Mouse (Mus musculus): ENCODE results near the gene Gm44973. TPM values are rescaled to one million over a fixed set of nuclear protein-coding genes. Genes with fewer than 3 reads are reported as not detected.

The Gm44973 gene
- total and polyA plus RNA-seq, 3 experiments, result not detected

DNA sequence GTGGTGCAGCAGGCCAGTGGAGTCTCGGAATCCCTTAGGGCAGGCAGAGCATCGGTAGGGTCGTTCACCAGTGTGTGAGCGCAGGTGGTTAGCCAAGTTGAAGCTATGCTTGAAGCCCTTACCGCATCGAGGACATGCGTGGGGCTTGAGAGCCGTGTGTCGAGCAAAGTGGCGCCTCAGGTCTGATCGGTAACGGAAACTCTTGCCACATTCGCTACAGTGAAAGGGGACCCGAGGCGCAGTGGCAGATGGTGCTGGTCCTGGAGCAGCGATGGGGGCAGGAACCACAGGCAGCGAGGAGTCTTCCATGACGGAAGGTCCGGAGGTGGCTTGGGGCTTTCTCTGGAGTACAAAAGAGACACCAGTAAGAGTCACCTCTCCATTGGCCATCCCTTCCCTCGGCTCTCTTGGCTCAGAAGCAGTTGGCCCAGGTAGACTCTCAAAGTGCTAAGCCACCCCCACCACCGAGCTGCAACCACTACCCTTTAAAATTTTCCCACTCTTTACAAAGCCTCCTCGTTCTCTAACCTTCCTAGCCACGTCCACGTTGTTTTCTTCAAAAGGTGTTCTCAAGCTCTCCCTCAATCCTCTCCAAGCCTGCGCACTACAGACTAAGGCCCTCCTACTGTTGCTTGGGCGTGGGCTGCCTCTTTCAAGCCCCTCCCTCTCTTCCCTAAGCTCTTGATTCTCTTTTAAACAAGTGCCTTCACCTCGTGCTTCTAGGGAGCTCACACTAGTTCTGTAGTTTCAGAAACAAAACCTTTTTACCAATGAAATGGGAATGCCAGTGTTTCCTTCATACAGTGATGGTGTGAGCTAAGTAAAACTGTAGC is 2.4 kb upstream of the Gm44973 start:
- no peak for DNase-seq
- TF ChIP-seq POLR2A (IDR thresholded peaks at IDR 0.05; ENCODE audit: insufficient read depth, low read depth, low read length) (no peak), CTCF (IDR thresholded peaks at IDR 0.05) (no peak), EP300 (IDR thresholded peaks at IDR 0.05; ENCODE audit: insufficient read depth, low read depth, low read length) (no peak)
- intact Hi-C loops (cut with DNase I), result loop anchor here (2.0 to 10.0 kb wide), 3 partner anchors 16 to 358 kb away; partner anchors contain the start of genes Ppp6r1 and Zfp579
- no peak overlapping the region for H3K4me3 ChIP-seq
- H3K4me1 ChIP-seq (ENCODE audit: control insufficient read depth, insufficient read depth, low read length), result no peaks in the 10 kb centered on the region
- no peaks in the 10 kb centered on the region for H3K79me2 ChIP-seq (replicated peaks; ENCODE audit: control insufficient read depth, insufficient read depth, low read length)
- no peaks in the 10 kb centered on the region for H3K27me3 ChIP-seq (ENCODE audit: control insufficient read depth, insufficient read depth, low read length)
- WGBS, result 90% methylated on average over 27 of the region's 27 CpGs
- H3K36me3 ChIP-seq (ENCODE audit: control insufficient read depth, insufficient read depth, low read length), result no peaks in the 10 kb centered on the region
- H3K27ac ChIP-seq, result no peak overlapping the region
- H3K9ac ChIP-seq (ENCODE audit: low read depth, low read length), result no peak overlapping the region

DNA sequence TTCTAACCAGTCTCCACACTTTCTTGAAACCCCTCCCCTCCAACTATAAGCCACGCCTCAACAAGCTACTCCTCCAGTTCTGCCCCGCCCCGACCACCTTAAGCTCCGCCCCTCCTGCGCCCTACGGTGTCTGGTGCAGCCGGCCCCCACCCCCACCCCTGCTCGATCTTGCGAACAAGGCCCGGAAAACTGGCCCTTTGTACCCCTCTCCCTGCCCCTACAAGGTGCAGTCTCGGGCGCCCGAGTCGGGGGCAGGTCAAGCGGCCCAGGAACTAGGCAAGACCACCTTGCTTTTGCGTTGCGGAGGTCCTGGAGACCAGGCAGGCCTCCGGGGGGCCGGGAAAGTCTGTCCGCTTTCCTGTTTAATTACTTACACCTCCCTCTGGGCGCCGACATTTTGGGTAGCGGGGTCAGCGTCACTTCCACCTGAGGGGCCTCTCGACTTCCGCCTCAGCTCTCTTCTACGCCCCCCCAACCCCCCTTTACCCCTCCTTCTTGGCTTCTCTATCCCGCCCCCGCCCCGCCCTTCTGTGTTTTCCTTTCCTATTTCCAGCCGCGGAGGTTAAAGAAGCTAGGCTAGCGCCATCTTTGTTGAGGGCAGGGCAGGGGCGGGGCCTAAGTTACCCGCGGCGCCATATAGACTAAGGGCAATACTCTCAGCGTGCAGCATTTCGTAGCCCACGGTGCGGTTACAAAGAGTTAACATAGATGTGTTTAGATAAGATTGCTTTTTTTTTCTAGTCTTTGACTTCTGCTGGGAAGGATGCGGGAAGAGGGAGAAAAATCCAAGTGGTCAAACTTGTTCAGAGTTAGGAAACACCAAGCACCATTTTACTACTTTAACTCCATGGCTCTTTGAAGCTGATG is 812 bp upstream of the Gm44973 start, which contains the start of the genes Zfp524 and Fiz1:
Zfp524 (plus strand) TSS at position 165 of the 867 bp plus-strand sequence.
Fiz1 (minus strand) TSS at position 447 of the 867 bp plus-strand sequence.
- under 1% methylated on average over 42 of the region's 42 CpGs for WGBS
- peak; percentile 96 to 99 for DNase-seq
- Histone ChIP-seq H3K4me3 (peak within 1 kb of the TSS; percentile 87), H3K27ac (peak within 1 kb of the TSS; percentile 97), H3K79me2 (replicated peaks; ENCODE audit: control insufficient read depth, insufficient read depth, low read length) (no peaks in the 10 kb centered on the region), H3K36me3 (ENCODE audit: control insufficient read depth, insufficient read depth, low read length) (no peaks in the 10 kb centered on the region), H3K9ac (ENCODE audit: low read depth, low read length) (peak within 1 kb of the TSS; percentile 96), H3K4me1 (ENCODE audit: control insufficient read depth, insufficient read depth, low read length) (peaks cover 2% of the 10 kb centered on the region; the same call in 1 of the 2 replicates), H3K27me3 (ENCODE audit: control insufficient read depth, insufficient read depth, low read length) (no peaks in the 10 kb centered on the region)
- intact Hi-C loops (cut with DNase I), result loop anchor here (1.0 to 10.0 kb wide), 4 partner anchors 48 to 360 kb away; partner anchors contain the start of genes Ppp6r1, U2af2 and Ube2s
- TF ChIP-seq POLR2A (IDR thresholded peaks at IDR 0.05; ENCODE audit: insufficient read depth, low read depth, low read length), result 0 out of 2 replicates have a peak, but pooled peaks have one; percentile 28
- TF ChIP-seq CTCF (IDR thresholded peaks at IDR 0.05), result no peak

DNA sequence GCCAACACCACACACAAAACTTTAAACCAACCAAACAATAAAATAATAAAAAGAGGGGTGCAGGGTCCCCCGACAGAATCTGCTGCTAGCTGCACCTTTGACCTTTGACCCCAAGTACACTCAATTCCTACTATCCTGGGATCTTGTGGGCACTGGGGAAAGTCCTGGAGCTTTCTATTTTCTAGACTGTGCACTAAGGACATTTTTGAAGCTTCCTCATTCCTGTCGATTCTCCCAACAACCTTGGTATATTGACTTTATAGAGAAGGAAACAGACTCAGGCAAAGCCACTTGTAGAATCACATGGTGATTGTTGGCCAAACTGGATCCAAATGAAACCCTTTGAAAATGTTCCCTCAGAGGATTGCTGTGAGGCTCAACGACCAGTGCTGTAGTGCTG is 761 bp downstream of the Gm44973 start:
- intact Hi-C loops (cut with DNase I), result loop anchor here (10.0 kb wide), 1 partner anchor 361 kb away; the partner anchor contains the start of gene Ppp6r1
- H3K27me3 ChIP-seq (ENCODE audit: control insufficient read depth, insufficient read depth, low read length), result no peaks in the 10 kb centered on the region

DNA sequence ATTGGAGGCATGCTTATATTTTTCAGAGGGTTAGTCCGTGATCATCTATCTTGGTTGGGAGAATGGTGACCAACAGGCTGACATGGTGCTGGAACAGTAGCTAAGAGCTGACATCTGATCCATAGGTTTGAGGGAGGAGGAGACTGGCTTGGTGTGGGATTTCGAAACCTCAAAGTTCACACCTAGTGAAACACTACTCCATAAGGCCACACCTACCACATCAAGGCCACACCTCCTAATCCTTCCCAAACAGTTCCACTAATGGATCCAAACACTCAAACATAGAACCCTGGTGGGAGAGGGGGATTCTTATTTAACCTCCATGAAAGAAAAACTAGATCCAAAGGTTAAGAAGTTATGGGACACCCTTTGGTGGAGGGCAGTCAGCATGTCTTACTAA is 1.6 kb downstream of the Gm44973 start:
- TF ChIP-seq EP300 (IDR thresholded peaks at IDR 0.05; ENCODE audit: insufficient read depth, low read depth, low read length), result no peak
- intact Hi-C loops (cut with DNase I), result loop anchor here (10.0 kb wide), 1 partner anchor 362 kb away; the partner anchor contains the start of gene Ppp6r1
- DNase-seq, result no peak

More for the DNA sequence above, 761 bp downstream of the Gm44973 start:
- no peaks in the 10 kb centered on the region for H3K36me3 ChIP-seq (ENCODE audit: control insufficient read depth, insufficient read depth, low read length)
- DNase-seq, result no peak
- peak overlapping the region; percentile 97 for H3K27ac ChIP-seq
- no peaks in the 10 kb centered on the region for H3K79me2 ChIP-seq (replicated peaks; ENCODE audit: control insufficient read depth, insufficient read depth, low read length)
- H3K4me1 ChIP-seq (ENCODE audit: control insufficient read depth, insufficient read depth, low read length), result peaks cover 3% of the 10 kb centered on the region; the same call in 1 of the 2 replicates
- 58% methylated on average over 3 of the region's 3 CpGs for WGBS
- TF ChIP-seq CTCF (IDR thresholded peaks at IDR 0.05) (no peak), POLR2A (IDR thresholded peaks at IDR 0.05; ENCODE audit: insufficient read depth, low read depth, low read length) (no peak), EP300 (IDR thresholded peaks at IDR 0.05; ENCODE audit: insufficient read depth, low read depth, low read length) (no peak)
- peak overlapping the region; percentile 87 for H3K4me3 ChIP-seq
- H3K9ac ChIP-seq (ENCODE audit: low read depth, low read length), result peak overlapping the region; percentile 94

DNA sequence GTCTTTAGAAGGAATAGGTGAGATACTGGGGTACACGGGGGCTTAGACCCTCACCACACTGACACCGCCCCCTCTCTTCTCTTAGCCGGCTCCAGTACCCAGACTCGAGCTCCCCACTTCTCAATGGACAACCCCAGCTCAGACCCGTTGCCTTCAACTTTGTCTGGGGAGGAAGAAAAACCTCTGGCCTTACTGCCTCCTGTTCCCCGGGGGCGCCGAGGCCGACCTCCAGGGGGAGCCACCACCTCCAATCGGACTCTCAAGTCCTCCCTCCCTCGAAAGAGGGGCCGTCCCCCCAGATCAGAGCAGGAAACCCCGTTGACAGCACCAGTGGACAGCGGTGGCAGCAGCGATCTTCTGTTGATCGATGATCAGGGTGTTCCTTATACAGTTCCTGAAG is 2.1 kb downstream of the Gm44973 start:
- WGBS, result 90% methylated on average over 16 of the region's 16 CpGs
- intact Hi-C loops (cut with DNase I), result loop anchor here (10.0 kb wide), 1 partner anchor 363 kb away; the partner anchor contains the start of gene Ppp6r1
- Histone ChIP-seq H3K4me3 (no peak overlapping the region), H3K27me3 (ENCODE audit: control insufficient read depth, insufficient read depth, low read length) (no peaks in the 10 kb centered on the region), H3K36me3 (ENCODE audit: control insufficient read depth, insufficient read depth, low read length) (no peaks in the 10 kb centered on the region), H3K4me1 (ENCODE audit: control insufficient read depth, insufficient read depth, low read length) (peaks cover 4% of the 10 kb centered on the region; the same call in 1 of the 2 replicates), H3K27ac (no peak overlapping the region), H3K79me2 (replicated peaks; ENCODE audit: control insufficient read depth, insufficient read depth, low read length) (no peaks in the 10 kb centered on the region), H3K9ac (ENCODE audit: low read depth, low read length) (no peak overlapping the region)
- DNase-seq, result no peak
- TF ChIP-seq POLR2A (IDR thresholded peaks at IDR 0.05; ENCODE audit: insufficient read depth, low read depth, low read length) (no peak), CTCF (IDR thresholded peaks at IDR 0.05) (peak; percentile 37), EP300 (IDR thresholded peaks at IDR 0.05; ENCODE audit: insufficient read depth, low read depth, low read length) (no peak)

More for the DNA sequence above, 1.6 kb downstream of the Gm44973 start:
- Histone ChIP-seq H3K36me3 (ENCODE audit: control insufficient read depth, insufficient read depth, low read length) (no peaks in the 10 kb centered on the region), H3K27ac (no peak overlapping the region), H3K79me2 (replicated peaks; ENCODE audit: control insufficient read depth, insufficient read depth, low read length) (no peaks in the 10 kb centered on the region), H3K4me1 (ENCODE audit: control insufficient read depth, insufficient read depth, low read length) (peaks cover 4% of the 10 kb centered on the region; the same call in 1 of the 2 replicates), H3K9ac (ENCODE audit: low read depth, low read length) (no peak overlapping the region), H3K4me3 (no peak overlapping the region), H3K27me3 (ENCODE audit: control insufficient read depth, insufficient read depth, low read length) (no peaks in the 10 kb centered on the region)
- 100% methylated on average over 2 of the region's 2 CpGs for WGBS
